Mouse (Mus musculus) MEL (cell line): ENCODE results near the gene S100a13. TPM values are rescaled to one million over a fixed set of nuclear protein-coding genes. Genes with fewer than 3 reads are reported as not detected.
A peak's percentile ranks its signal among the peaks of the same experiment; 100 is the strongest.

Experiments
- DNase-seq: peaks from one replicate; pipeline ENCODE4 v3.0.0; 2011; ENCODE audit warnings: low read depth, low spot score
- H3K27ac ChIP-seq: 2 replicates; pipeline ENCODE4 v1.5.1; 2012; ENCODE audit warnings: low read depth, mild to moderate bottlenecking, control low read depth, low read length, moderate library complexity; ENCODE audit not compliant: control insufficient read depth
- H3K27me3 ChIP-seq, 2 experiments: fragments of 150-350 bp in 1 of 2; sonication (generic) in 1 of 2; 2 replicates each; pipeline ENCODE4 v1.6.1; 2012; ENCODE audit warnings: low read length in 2 of 2, mild to moderate bottlenecking in 2 of 2, improper control_type of control experiment in 1 of 2, moderate library complexity in 1 of 2; ENCODE audit not compliant: insufficient read depth in 2 of 2, control insufficient read depth in 1 of 2
- H3K36me3 ChIP-seq, 2 experiments: 2 replicates each; pipeline ENCODE4 v1.6.1; 2012 to 2014; ENCODE audit warnings: low read length in 2 of 2, improper control_type of control experiment in 1 of 2, inconsistent platforms in 1 of 2, mild to moderate bottlenecking in 1 of 2; ENCODE audit not compliant: insufficient read depth in 2 of 2, control insufficient read depth in 1 of 2
- H3K4me1 ChIP-seq, 2 experiments: fragments of 150-350 bp in 1 of 2; sonication (generic) in 1 of 2; 2 replicates each; pipeline ENCODE4 v1.6.1; 2012; ENCODE audit warnings: low read length in 2 of 2, improper control_type of control experiment in 1 of 2, mild to moderate bottlenecking in 1 of 2; ENCODE audit not compliant: insufficient read depth in 2 of 2, control insufficient read depth in 1 of 2
- H3K4me3 ChIP-seq, 2 experiments: fragments of 150-350 bp in 1 of 2; sonication (generic) in 1 of 2; 2 replicates each; pipeline ENCODE4 v1.5.1; 2012; ENCODE audit warnings: low read depth in 2 of 2, low read length in 2 of 2, mild to moderate bottlenecking in 2 of 2, moderate library complexity in 2 of 2, control low read depth in 1 of 2, improper control_type of control experiment in 1 of 2; ENCODE audit not compliant: control insufficient read depth in 1 of 2, insufficient read depth in 1 of 2
- H3K79me2 ChIP-seq: 2 replicates; pipeline ENCODE4 v1.6.1; 2012; ENCODE audit warnings: mild to moderate bottlenecking, low read length, moderate library complexity; ENCODE audit not compliant: control insufficient read depth, poor library complexity, insufficient read depth
- H3K9ac ChIP-seq: 2 replicates; pipeline ENCODE4 v1.6.1; 2012; ENCODE audit warnings: low read depth, mild to moderate bottlenecking, control low read depth, low read length, moderate library complexity; ENCODE audit not compliant: control insufficient read depth, poor library complexity, severe bottlenecking
- H3K9me3 ChIP-seq: fragments of 150-350 bp; sonication (generic); replicated peaks from 2 replicates; pipeline ENCODE4 v1.6.1; 2012; ENCODE audit warnings: mild to moderate bottlenecking, low read length, improper control_type of control experiment, moderate library complexity; ENCODE audit not compliant: insufficient read depth
- CTCF ChIP-seq, 3 experiments: IDR thresholded peaks in 2 of 3; conservative IDR thresholded peaks in 1 of 3; 2 replicates each; pipeline ENCODE4 v1.5.1; 2011 to 2012; ENCODE audit warnings: low read length in 3 of 3, low read depth in 2 of 3, mild to moderate bottlenecking in 2 of 3, improper control_type of control experiment in 1 of 3, inconsistent platforms in 1 of 3, mixed read lengths in 1 of 3, moderate library complexity in 1 of 3; ENCODE audit not compliant: control insufficient read depth in 1 of 3, insufficient read depth in 1 of 3, poor library complexity in 1 of 3, severe bottlenecking in 1 of 3
- ELF1 ChIP-seq: IDR thresholded peaks from 2 replicates; pipeline ENCODE4 v1.6.1; 2014; ENCODE audit warnings: low read depth, mild to moderate bottlenecking, inconsistent platforms, low read length, improper control_type of control experiment, moderate library complexity
- MAZ ChIP-seq: IDR thresholded peaks from 2 replicates; pipeline ENCODE4 v1.6.1; 2012; ENCODE audit warnings: low read depth, mild to moderate bottlenecking, inconsistent platforms, low read length, improper control_type of control experiment
- POLR2AphosphoS2 ChIP-seq: IDR thresholded peaks from 2 replicates; pipeline ENCODE4 v1.6.1; 2011; ENCODE audit warnings: low read length, improper control_type of control experiment
- RAD21 ChIP-seq: IDR thresholded peaks from 2 replicates; pipeline ENCODE4 v1.6.1; 2011; ENCODE audit warnings: mild to moderate bottlenecking, low read depth, low read length, improper control_type of control experiment
- TAL1 ChIP-seq: IDR thresholded peaks from 2 replicates; pipeline ENCODE4 v1.6.1; 2012; ENCODE audit warnings: mild to moderate bottlenecking, inconsistent platforms, low read length, moderate library complexity, mixed read lengths
- UBTF ChIP-seq: IDR thresholded peaks from 2 replicates; pipeline ENCODE4 v1.6.1; 2012; ENCODE audit warnings: low read depth, mild to moderate bottlenecking, inconsistent platforms, low read length, improper control_type of control experiment, moderate library complexity, borderline replicate concordance; ENCODE audit not compliant: insufficient read depth
- USF1 ChIP-seq: IDR thresholded peaks from 2 replicates; pipeline ENCODE4 v1.6.1; 2014; ENCODE audit warnings: low read depth, mild to moderate bottlenecking, inconsistent platforms, low read length, improper control_type of control experiment, moderate library complexity
- ZC3H11A ChIP-seq: IDR thresholded peaks from 2 replicates; pipeline ENCODE4 v1.6.1; 2012; ENCODE audit warnings: low read depth, mild to moderate bottlenecking, inconsistent platforms, low read length, improper control_type of control experiment
- polyA plus RNA-seq, 2 experiments: library from polyadenylated mRNA; stranded (reverse) in 1 of 2; unstranded in 1 of 2; fragments of >175 nt in 1 of 2; fragments of >200 nt in 1 of 2; gene quantifications; 2 replicates each; pipeline versions ENCODE4 v1.2.1 to v1.2.4; 2012; ENCODE audit warnings: low replicate concordance in 2 of 2, low read depth in 1 of 2; ENCODE audit not compliant: insufficient read length in 2 of 2, insufficient read depth in 1 of 2, missing spikeins in 1 of 2
- total RNA-seq: library from RNA; depleted of rRNA; stranded (reverse); fragments of 300-350 nt; gene quantifications from 2 replicates; pipeline ENCODE4 v1.2.3, GENCODE M21; 2012

Gene S100a13
- total and polyA plus RNA-seq, 3 experiments = 22.0 to 29.9 TPM; not detected in 1

DNA sequence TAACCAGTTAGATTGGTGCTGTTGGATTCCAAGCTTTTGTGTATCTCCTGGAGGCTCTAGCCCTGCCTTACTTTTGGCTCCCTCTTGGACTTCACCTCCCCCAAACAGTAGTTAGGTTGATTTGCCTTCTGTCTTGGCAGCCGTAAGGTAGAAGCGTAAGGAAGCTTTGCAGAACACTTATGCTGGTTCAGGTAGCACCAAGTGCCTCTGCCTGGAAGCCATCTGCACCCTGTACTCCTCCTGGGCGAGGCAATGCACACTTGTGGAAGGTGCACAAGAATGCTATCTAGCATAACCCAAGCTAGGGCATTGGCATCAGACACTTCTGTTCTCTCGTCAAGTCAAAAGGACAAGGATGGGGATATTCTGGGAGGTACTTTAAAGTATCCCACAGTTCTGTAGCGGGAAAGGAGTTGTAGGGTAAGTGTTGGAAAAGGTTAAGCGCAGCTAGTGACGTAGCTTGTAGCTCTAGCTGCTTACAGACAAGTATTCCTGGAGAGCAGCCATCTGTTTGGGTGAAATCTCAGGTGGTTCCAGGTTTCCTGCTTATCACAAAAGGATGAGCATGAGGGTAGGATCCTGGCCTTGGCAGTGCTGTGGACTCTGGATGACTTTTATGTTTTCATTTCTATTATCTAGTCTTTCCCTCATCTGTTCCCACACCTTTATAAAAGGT lies 18.2 kb upstream of the S100a13 start:
- Histone ChIP-seq H3K27me3 (no peaks in the 10 kb centered on the region), H3K36me3 (peaks cover 3 to 20% of the 10 kb centered on the region in 2 experiments), H3K79me2 (no peaks in the 10 kb centered on the region), H3K4me1 (peaks cover 0 to 4% of the 10 kb centered on the region in 2 experiments; a peak in 1 of 4 replicates), H3K27ac (no peak overlapping the region), H3K9ac (no peak overlapping the region), H3K4me3 (no peak overlapping the region), H3K9me3 (no peaks in the 10 kb centered on the region)
- no peak for DNase-seq
- TF ChIP-seq UBTF = no peak
- TF ChIP-seq ZC3H11A = no peak
- TF ChIP-seq CTCF (IDR thresholded peaks at IDR 0.05 in 2 of 3, conservative IDR thresholded peaks at IDR 0.05 in 1 of 3; ENCODE audit: control insufficient read depth in 1 of 3, insufficient read depth in 1 of 3, low read depth in 2 of 3, low read length in 3 of 3, poor library complexity in 1 of 3, severe bottlenecking in 1 of 3) = no peak
- no peak for TF ChIP-seq TAL1
- TF ChIP-seq POLR2AphosphoS2 = peak; percentile 69; the same call in 1 of the 2 replicates
- no peak for TF ChIP-seq ELF1

DNA sequence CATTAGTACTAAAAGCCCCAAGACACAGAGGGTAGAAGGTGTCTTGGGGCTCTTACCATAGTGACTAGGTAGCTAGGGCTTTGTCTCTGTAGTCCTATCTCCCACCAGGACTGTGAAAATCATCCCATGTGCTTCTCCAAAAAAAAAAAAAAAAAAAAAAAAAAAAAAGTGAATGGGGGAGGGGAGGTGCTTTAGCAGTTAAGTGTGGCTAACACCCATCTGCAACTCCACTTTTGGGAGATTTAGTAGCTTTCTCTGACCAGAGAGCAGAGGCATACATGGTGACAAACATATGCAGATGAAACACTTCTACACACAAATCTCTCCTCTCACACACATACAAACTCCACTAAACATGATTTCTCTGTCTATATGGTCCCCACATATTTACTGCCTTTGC lies 16.6 kb upstream of the S100a13 start:
- Histone ChIP-seq H3K4me3 (no peak overlapping the region), H3K9ac (no peak overlapping the region), H3K36me3 (peaks cover 2 to 35% of the 10 kb centered on the region in 2 experiments; a peak in 3 of 4 replicates), H3K79me2 (no peaks in the 10 kb centered on the region), H3K27ac (no peak overlapping the region), H3K4me1 (no peaks in the 10 kb centered on the region), H3K9me3 (no peaks in the 10 kb centered on the region), H3K27me3 (no peaks in the 10 kb centered on the region)
- TF ChIP-seq POLR2AphosphoS2 (0 out of 2 replicates have a peak, but pooled peaks have one; percentile 10), CTCF (IDR thresholded peaks at IDR 0.05 in 2 of 3, conservative IDR thresholded peaks at IDR 0.05 in 1 of 3; ENCODE audit: control insufficient read depth in 1 of 3, insufficient read depth in 1 of 3, low read depth in 2 of 3, low read length in 3 of 3, poor library complexity in 1 of 3, severe bottlenecking in 1 of 3) (no peak), ZC3H11A (no peak)
- no peak for DNase-seq

DNA sequence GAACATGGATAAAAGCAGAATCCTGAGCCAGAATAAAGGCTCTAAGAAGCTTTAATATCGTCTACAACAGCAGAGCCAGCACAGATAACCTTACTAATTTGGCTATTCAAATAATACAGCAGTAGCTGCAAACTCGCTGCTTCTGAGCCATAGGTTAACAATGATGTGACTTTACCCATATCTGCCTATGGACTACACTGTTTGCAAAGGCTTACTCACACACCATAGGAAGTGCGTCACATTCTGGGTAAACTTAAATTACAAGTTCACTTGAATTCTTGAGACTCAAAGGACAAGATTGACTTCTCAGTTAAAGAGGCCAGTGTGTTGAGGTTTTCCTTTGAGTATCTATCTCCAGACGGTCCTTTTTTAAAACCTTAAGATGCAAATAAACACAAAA lies 10.8 kb upstream of the S100a13 start:
- no peak overlapping the region for H3K27ac ChIP-seq
- H3K27me3 ChIP-seq = no peaks in the 10 kb centered on the region
- no peak for DNase-seq
- no peak overlapping the region for H3K9ac ChIP-seq
- H3K4me3 ChIP-seq = no peak overlapping the region
- peaks cover 39 to 80% of the 10 kb centered on the region in 2 experiments for H3K36me3 ChIP-seq
- H3K4me1 ChIP-seq = peaks cover 2 to 14% of the 10 kb centered on the region in 2 experiments; a peak in 2 of 4 replicates
- H3K79me2 ChIP-seq = peaks cover 20% of the 10 kb centered on the region
- no peaks in the 10 kb centered on the region for H3K9me3 ChIP-seq
- TF ChIP-seq MAZ (no peak), RAD21 (no peak), USF1 (no peak)
